Mouse (Mus musculus) Patski (cell line): ENCODE data around the gene Dars. TPM values are rescaled to one million over a fixed set of nuclear protein-coding genes. Genes with fewer than 3 reads are reported as not detected.
"Not testable (repeated sequence)": the region's sequence is repeated elsewhere in the genome, so short reads cannot be mapped to it uniquely, and the experiment has no call there.

Experiments
- ATAC-seq: fragments of 100-300 bp; one replicate; pipeline ENCODE4 v1.8.0; 2021
- CTCF ChIA-PET: fragments of 350-600 bp; sonication (Branson Sonifier 250); formaldehyde crosslinking; loops from one replicate; lab custom pipeline; 2022; ENCODE audit warnings: inconsistent platforms; lab: Charles Lee
- POLR2A ChIA-PET: fragments of 350-600 bp; sonication (Branson Sonifier 250); formaldehyde crosslinking; loops from one replicate; lab custom pipeline; 2022; ENCODE audit warnings: antibody characterized with exemption, inconsistent platforms; lab: Charles Lee
- DNase-seq: peaks from one replicate; pipeline ENCODE4 v3.0.0-alpha.2; 2011; ENCODE audit warnings: low read depth, low spot score
- H3K27me3 ChIP-seq: fragments of 371-371 bp; one replicate; pipeline ENCODE4 v1.5.1; 2021
- CTCF ChIP-seq: fragments of 100-300 bp; IDR thresholded peaks from one replicate; pipeline ENCODE4 v1.5.1; 2021
- in situ Hi-C: fragments of 300-500 bp; cut with MboI; formaldehyde crosslinking; loops from 3 replicates; pipeline ENCODE4 v1.11.1; 2018; ENCODE audit warnings: low pct_unique_long_range_greater_than_20kb, mixed read lengths
- polyA plus RNA-seq: library from polyadenylated mRNA; unstranded; gene quantifications from one replicate; pipeline ENCODE4 v1.2.3, GENCODE M21; 2021

Dars gene
- polyA plus RNA-seq, 1 experiment from 2014 or later = 107 TPM

DNA sequence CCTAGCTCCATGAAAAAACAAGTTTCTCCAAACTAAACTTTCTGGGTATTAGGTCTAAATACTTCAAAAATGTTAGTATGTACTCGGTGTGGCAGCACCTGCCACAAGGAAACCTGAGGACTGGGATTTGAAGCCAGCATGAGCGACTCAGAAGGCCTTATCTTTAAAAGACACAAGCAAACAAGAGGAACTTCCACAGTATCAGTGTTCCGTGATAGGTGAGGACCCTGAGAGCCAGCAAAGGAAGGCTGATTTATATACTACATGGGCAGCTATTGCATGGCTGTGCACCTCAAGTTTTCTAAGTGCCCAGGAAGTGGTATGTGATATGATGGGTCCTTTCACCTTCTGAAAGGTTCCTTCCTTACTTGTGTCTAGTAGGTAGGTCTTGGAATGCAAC lies 64.1 kb downstream of the Dars start:
- H3K27me3 ChIP-seq = no peaks in the 10 kb centered on the region
- DNase-seq (no peak), ATAC-seq (no peak)
- CTCF ChIA-PET = no interaction called here
- in situ Hi-C loops = no loop called here
- POLR2A ChIA-PET = no interaction called here
- no peak for TF ChIP-seq CTCF

DNA sequence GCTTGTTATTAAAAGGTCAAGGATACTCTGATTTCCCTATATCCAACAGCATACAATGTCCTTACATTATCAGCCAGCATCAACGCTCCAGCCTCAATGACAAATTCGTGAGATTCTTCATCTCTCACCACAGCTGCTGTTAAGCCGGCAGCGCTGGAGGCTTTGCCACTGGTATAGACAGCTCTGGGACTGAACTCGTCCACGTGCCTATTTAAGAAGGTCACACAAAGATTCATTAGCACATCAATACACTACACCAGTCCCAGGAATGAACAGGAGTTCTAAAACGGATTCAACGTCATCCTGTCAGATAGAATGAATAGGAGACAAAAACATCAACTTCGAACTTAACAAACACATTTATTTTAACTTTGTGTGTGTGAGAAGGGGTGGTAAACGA lies 72.9 kb downstream of the Dars start:
- no peaks in the 10 kb centered on the region for H3K27me3 ChIP-seq
- TF ChIP-seq CTCF = no peak
- CTCF ChIA-PET = interaction anchor here (0.8 to 3.0 kb wide), 4 partner anchors 9 to 18 kb away, joined by 3 to 12 read pairs (median 4); no protein-coding TSS in a partner anchor
- in situ Hi-C loops = loop anchor here (25.0 kb wide), 1 partner anchor 832 kb away; no protein-coding TSS in a partner anchor
- POLR2A ChIA-PET = interaction anchor here (1.2 kb wide), 1 partner anchor 9 kb away, joined by 3 read pairs; no protein-coding TSS in a partner anchor
- no peak for DNase-seq
- ATAC-seq = no peak

DNA sequence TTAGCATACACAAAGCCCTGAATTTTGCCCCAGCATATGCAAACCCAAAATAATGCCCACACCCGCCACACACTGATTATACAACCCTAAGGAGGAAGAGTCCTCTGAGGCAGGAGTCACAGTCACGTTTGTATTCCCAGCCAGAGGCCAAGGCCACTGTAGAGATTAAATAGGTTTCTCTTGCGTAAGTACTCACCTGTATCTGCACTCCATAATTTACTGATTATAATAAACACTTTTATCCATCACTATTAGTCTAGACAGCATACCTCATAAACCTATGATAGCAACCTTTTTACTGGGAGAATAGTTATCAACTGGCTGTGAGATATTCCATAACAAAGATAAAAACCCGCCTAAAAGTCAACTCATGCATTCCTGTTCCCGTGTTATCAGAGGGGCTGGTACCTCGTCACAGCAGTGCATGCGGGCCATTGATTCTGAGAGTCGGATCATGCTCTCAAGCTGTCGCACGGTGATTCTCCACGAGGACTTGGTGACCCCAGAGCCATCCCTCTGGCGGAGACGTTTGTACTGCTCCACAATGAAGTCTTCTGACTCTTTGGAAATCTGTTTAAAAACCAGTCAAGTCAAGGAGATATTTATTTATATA lies 79.4 kb downstream of the Dars start:
- in situ Hi-C loops = loop anchor here (25.0 kb wide), 1 partner anchor 826 kb away; no protein-coding TSS in a partner anchor
- no peak for TF ChIP-seq CTCF
- ChIA-PET CTCF (interaction anchor here (2.1 kb wide), 1 partner anchor 9 kb away, joined by 5 read pairs; no protein-coding TSS in a partner anchor), POLR2A (no interaction called here)
- ATAC-seq (no peak), DNase-seq (no peak)
- H3K27me3 ChIP-seq = no peaks in the 10 kb centered on the region

DNA sequence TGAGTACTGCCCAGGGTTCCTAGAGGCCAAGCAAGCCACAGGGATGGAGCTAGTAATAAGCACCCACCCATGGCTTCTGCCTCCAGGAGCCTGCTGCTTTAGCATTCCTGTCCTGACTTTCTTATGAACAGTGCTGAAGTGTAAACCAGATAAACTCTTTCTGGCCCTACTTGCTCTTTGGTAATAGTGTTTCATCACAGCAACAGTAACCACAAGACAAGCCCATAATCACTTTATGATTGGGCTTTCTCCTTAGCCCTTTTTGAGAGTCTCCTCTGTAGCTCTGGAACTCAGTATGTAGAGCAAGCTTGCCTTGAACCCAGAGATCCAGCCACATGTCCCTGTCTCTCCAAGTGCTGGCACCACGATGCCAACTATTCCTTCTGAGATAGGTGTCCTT lies 86.9 kb downstream of the Dars start:
- in situ Hi-C loops = loop anchor here (25.0 kb wide), 1 partner anchor 818 kb away; no protein-coding TSS in a partner anchor
- TF ChIP-seq CTCF = no peak
- no peak for DNase-seq
- no peaks in the 10 kb centered on the region for H3K27me3 ChIP-seq
- POLR2A ChIA-PET = no interaction called here
- ATAC-seq = peak; percentile 12
- CTCF ChIA-PET = no interaction called here

DNA sequence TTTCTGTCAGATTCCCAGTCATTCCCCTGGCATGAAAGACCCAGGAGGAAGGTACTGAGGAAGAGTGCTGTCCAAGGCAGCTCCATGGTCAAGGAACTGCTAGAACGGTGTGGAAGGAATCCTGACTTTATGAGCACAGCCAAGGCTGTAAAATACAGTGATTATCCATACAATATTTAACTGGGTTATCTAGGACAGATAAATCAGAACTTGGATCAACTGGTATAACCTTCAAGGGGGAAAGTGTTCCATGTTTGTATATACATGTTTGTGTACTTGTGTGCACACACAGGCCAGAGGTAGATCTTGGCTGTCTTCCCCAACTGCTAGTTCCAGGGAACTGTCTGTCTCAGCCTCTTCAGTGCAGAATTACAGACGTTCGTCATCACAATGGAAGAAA lies 89.0 kb downstream of the Dars start, which contains the start of gene Lct:
Lct (minus strand) TSS at position 101 of the 400 bp plus-strand sequence.
- H3K27me3 ChIP-seq = no peaks in the 10 kb centered on the region
- no peak for TF ChIP-seq CTCF
- ChIA-PET POLR2A (no interaction called here), CTCF (no interaction called here)
- DNase-seq (no peak), ATAC-seq (no peak)
- in situ Hi-C loops = loop anchor here (25.0 kb wide), 1 partner anchor 816 kb away; no protein-coding TSS in a partner anchor

DNA sequence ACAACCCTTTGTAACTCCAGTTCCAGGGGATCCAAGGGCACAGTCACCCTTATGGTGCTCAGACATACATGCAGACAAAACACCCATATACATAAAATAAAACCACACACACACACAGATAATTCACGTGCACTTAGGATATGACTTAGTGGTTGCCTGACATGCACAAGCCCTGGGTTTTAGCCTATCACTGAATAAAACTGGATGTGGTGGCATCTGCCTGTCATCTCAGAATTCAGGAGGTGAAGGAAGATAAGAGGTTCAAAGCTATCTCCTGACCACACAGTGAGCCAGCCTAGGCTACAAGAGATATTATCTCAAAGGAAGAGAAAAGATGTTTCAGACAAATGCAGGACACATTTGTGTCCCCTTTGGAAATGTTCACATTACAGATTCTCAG lies 90.0 kb downstream of the Dars start:
- ATAC-seq = no peak
- POLR2A ChIA-PET = no interaction called here
- DNase-seq = no peak
- CTCF ChIA-PET = no interaction called here
- H3K27me3 ChIP-seq = no peaks in the 10 kb centered on the region
- in situ Hi-C loops = loop anchor here (25.0 kb wide), 1 partner anchor 815 kb away; no protein-coding TSS in a partner anchor
- TF ChIP-seq CTCF = no peak

DNA sequence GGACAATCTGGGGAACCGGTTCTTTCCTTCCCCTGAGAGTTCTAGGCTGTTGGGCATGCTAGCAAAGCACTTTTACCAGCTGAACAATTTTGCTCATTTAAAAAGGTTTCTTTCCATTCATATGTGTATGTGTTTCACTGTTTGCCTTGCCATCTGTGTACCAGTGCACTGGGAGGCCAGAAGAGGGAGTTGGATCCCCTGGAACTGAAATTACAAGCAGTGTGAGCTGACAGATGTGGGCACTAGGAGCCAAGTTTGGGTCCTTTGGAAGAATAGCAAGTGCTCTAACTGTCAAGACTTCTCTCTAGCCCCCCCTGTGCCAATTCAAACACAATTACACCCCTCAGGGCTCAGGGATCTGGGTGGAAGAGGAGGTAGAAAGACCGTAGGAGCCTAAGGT lies 92.4 kb downstream of the Dars start:
- ChIA-PET POLR2A (no interaction called here), CTCF (no interaction called here)
- no peaks in the 10 kb centered on the region for H3K27me3 ChIP-seq
- in situ Hi-C loops = loop anchor here (25.0 kb wide), 1 partner anchor 812 kb away; no protein-coding TSS in a partner anchor
- DNase-seq = no peak
- no peak for TF ChIP-seq CTCF
- no peak for ATAC-seq

DNA sequence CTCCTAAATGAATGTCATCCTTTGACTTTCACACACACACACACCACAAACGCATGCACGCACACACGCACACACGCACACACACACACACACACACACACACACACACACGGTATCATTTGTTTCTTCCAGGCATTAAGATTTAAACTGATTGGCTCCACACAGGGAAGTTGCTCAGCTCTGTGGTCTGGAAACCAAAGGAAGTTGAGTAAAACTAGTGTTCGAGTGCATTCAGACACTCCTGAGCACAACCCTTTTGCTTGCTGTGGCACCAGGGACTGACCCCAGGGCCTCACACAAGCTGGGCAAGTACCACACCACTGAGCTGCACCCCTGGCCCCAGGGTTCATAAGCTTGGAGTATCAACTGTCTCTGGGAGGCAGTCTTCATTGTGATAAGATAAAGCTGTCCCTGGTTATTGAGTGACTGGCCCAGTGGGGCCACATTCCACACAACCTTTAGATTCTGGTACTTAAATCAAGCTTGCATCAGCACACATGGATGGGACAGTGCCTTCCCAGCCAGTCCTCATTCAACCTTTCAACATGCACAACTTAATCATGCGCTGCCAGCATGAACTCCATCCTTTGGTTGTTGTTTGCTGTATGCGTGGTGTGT lies 94.0 kb downstream of the Dars start:
- ATAC-seq (no peak), DNase-seq (no peak)
- in situ Hi-C loops = no loop called here
- no peaks in the 10 kb centered on the region for H3K27me3 ChIP-seq
- no peak for TF ChIP-seq CTCF
- ChIA-PET CTCF (interaction anchor here (1.5 kb wide), 1 partner anchor 11 kb away, joined by 5 read pairs; no protein-coding TSS in a partner anchor), POLR2A (interaction anchor here (0.6 to 0.7 kb wide), 3 partner anchors 41 to 901 kb away, joined by 3 to 7 read pairs (median 4); no protein-coding TSS in a partner anchor)

DNA sequence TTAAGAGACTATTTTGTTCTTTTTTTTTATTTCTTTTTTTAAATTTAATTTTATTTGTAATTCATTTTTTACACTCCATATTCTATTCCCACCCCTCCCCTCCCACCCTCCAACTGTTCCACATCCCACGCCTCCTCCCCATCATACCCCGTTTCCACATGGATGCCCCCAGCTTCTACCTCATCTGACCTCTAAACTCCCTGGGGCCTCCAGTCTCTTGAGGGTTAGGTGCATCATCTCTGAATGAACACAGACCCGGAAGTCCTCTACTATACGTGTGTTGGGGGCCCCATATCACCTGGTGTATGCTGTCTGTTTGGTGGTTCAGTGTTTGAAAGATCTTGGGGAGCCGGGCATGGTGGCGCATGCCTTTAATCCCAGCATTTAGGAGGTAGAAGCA lies 97.9 kb downstream of the Dars start:
- CTCF ChIA-PET, H3K27me3 ChIP-seq, ATAC-seq, DNase-seq, POLR2A ChIA-PET, in situ Hi-C loops: not testable (repeated sequence)

DNA sequence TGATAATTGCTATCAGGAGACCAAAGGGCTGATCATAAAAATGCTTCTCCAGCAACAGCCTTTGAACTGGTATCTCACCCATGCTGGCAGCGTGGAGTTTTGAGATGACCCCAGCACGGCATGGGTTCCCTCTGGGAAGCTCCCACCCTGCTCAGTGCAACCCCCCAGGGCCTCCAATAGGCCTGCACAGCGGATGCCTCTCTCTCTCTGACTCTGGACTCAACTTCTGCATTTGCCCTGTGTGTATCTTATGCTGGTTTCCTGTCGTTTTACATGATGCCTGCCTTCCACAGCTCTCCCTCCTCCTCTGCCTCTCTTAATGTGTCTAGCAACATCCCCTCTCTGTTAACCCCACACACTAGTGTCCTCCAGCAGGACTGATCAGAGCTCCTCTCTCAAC lies 102.5 kb downstream of the Dars start:
- POLR2A ChIA-PET = interaction anchor here (0.7 kb wide), 1 partner anchor 57 kb away, joined by 3 read pairs; no protein-coding TSS in a partner anchor
- CTCF ChIA-PET = interaction anchor here (0.8 kb wide), 1 partner anchor 9 kb away, joined by 3 read pairs; no protein-coding TSS in a partner anchor
- ATAC-seq = no peak
- DNase-seq = no peak
- TF ChIP-seq CTCF = no peak
- H3K27me3 ChIP-seq = no peaks in the 10 kb centered on the region
- in situ Hi-C loops = no loop called here

Other genes starting within 250 kb of the Dars start
- 102 TPM for gene Ubxn4, start 173.4 kb downstream of the Dars start, polyA plus RNA-seq
- gene Lct, start 89.0 kb downstream of the Dars start, polyA plus RNA-seq = 0.04 TPM
- 73.5 TPM for gene Mcm6, start 57.7 kb downstream of the Dars start, polyA plus RNA-seq
- gene Cxcr4, start 174.9 kb upstream of the Dars start, polyA plus RNA-seq = 3.2 TPM